Mouse (Mus musculus): ENCODE results near the gene Nudt4. TPM values are rescaled to one million over a fixed set of nuclear protein-coding genes. Genes with fewer than 3 reads are reported as not detected.

The Nudt4 gene
- polyA plus RNA-seq, 1 experiment: 15.9 TPM

DNA sequence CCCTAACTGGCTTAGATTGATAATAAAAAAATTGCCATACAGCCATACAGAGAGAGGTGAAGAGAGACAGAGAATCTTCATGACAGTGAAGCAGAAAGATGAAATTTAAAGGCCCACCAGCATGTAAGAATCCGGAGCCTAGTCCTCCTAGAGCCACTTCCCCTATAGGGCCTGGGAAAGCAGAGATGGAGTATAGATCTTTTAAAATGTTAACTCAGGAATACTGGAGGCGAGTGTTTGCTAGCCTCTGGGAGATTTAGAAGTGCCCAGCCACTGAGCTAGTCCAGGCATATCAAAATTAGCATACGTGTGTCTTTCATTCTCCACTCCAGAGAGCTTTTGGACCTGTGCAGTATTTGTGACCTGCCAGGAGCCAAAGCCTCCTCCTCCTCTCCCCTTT, 54.7 kb downstream of the Nudt4 start:
- no peak for DNase-seq
- no peak overlapping the region for H3K27ac ChIP-seq (ENCODE audit: control insufficient read depth, insufficient read depth, low read length)
- no peak for TF ChIP-seq POLR2A (IDR thresholded peaks at IDR 0.05; ENCODE audit: control insufficient read depth, extremely low read depth, insufficient read depth, low read length, poor library complexity)
- no peak for TF ChIP-seq CTCF (IDR thresholded peaks at IDR 0.05; ENCODE audit: borderline replicate concordance, control insufficient read depth, extremely low read depth, insufficient read depth, low read length, poor library complexity)
- no peaks in the 10 kb centered on the region for H3K27me3 ChIP-seq (ENCODE audit: control insufficient read depth, insufficient read depth, low read length)
- WGBS: 85% methylated on average over 3 of the region's 3 CpGs
- peaks cover 5% of the 10 kb centered on the region for H3K4me1 ChIP-seq (replicated peaks; ENCODE audit: control insufficient read depth, insufficient read depth, low read length)
- H3K36me3 ChIP-seq (ENCODE audit: control insufficient read depth, insufficient read depth, low read length): no peaks in the 10 kb centered on the region
- H3K4me3 ChIP-seq (ENCODE audit: control insufficient read depth, insufficient read depth, low read length): no peak overlapping the region

DNA sequence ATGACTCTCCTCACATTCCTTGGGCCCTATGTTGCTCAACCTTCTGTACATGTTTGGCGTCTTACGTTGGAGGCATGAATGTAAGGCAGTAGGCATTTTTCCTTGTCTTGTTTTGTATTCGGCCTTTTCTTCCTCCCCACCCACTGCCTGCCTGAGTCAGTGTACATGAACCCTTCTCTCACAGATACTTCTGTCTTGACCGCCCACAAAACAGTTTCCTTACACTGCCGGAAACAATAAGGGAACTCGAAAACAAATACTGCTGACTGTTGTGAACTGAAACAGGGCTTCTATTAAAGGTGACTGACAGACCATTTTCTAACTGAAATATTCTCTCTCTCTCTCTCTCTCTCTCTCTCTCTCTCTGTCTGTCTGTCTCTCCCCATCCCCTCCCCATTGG, 55.2 kb downstream of the Nudt4 start:
- TF ChIP-seq POLR2A (IDR thresholded peaks at IDR 0.05; ENCODE audit: control insufficient read depth, extremely low read depth, insufficient read depth, low read length, poor library complexity): no peak
- H3K4me1 ChIP-seq (replicated peaks; ENCODE audit: control insufficient read depth, insufficient read depth, low read length): peaks cover under 1% of the 10 kb centered on the region; the same call in 1 of the 2 replicates
- H3K4me3 ChIP-seq (ENCODE audit: control insufficient read depth, insufficient read depth, low read length): no peak overlapping the region
- no peaks in the 10 kb centered on the region for H3K36me3 ChIP-seq (ENCODE audit: control insufficient read depth, insufficient read depth, low read length)
- no peak overlapping the region for H3K27ac ChIP-seq (ENCODE audit: control insufficient read depth, insufficient read depth, low read length)
- WGBS: 54% methylated on average over 6 of the region's 6 CpGs
- no peak for DNase-seq
- H3K27me3 ChIP-seq (ENCODE audit: control insufficient read depth, insufficient read depth, low read length): no peaks in the 10 kb centered on the region

DNA sequence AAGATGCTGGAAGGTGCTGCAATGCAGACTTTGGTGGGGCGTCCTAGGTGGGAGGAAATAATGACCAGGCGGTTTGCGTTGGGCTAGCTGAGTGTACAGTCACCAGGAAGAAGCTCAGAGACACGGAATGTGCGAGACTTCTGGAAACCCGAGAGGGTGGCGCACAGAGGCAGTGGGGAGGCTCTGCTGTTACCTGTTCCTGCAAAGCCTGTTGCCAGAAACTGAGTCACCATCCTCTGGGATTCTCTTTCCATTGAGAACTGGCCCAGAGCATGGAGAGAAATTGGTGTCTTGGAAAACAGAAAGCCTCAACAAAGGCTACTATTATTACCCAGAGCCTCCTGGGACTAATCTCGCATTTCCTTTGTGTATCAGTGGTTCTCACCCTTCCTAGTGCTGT, 55.8 kb downstream of the Nudt4 start:
- no peak for DNase-seq
- TF ChIP-seq CTCF (IDR thresholded peaks at IDR 0.05; ENCODE audit: borderline replicate concordance, control insufficient read depth, extremely low read depth, insufficient read depth, low read length, poor library complexity) (no peak), POLR2A (IDR thresholded peaks at IDR 0.05; ENCODE audit: control insufficient read depth, extremely low read depth, insufficient read depth, low read length, poor library complexity) (no peak)
- WGBS: 97% methylated on average over 8 of the region's 8 CpGs
- H3K27me3 ChIP-seq (ENCODE audit: control insufficient read depth, insufficient read depth, low read length): no peaks in the 10 kb centered on the region
- no peaks in the 10 kb centered on the region for H3K4me1 ChIP-seq (replicated peaks; ENCODE audit: control insufficient read depth, insufficient read depth, low read length)
- H3K27ac ChIP-seq (ENCODE audit: control insufficient read depth, insufficient read depth, low read length): no peak overlapping the region
- no peak overlapping the region for H3K4me3 ChIP-seq (ENCODE audit: control insufficient read depth, insufficient read depth, low read length)
- H3K36me3 ChIP-seq (ENCODE audit: control insufficient read depth, insufficient read depth, low read length): no peaks in the 10 kb centered on the region

DNA sequence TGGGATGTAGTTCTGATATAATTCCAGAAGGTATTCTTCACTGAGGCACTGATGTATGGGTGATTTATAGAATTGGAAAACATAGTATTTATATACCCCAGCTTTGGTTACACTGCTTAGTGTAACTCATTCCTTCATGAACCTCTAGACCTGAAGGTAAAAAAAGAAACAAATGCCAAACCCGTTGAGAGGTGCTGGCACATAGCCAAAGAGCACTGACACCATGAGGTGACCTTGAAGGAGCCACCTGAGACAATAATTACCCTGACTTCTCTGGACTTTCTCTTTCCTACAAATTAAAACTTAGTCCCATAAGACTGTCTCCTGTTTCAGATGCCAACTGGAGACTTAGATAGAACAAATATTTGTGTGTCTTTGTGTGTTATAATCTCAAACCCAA, 59.6 kb downstream of the Nudt4 start:
- no peaks in the 10 kb centered on the region for H3K27me3 ChIP-seq (ENCODE audit: control insufficient read depth, insufficient read depth, low read length)
- TF ChIP-seq POLR2A (IDR thresholded peaks at IDR 0.05; ENCODE audit: control insufficient read depth, extremely low read depth, insufficient read depth, low read length, poor library complexity): no peak
- TF ChIP-seq CTCF (IDR thresholded peaks at IDR 0.05; ENCODE audit: borderline replicate concordance, control insufficient read depth, extremely low read depth, insufficient read depth, low read length, poor library complexity): no peak
- H3K27ac ChIP-seq (ENCODE audit: control insufficient read depth, insufficient read depth, low read length): no peak overlapping the region
- H3K4me3 ChIP-seq (ENCODE audit: control insufficient read depth, insufficient read depth, low read length): no peak overlapping the region
- peaks cover 2% of the 10 kb centered on the region; the same call in 1 of the 2 replicates for H3K4me1 ChIP-seq (replicated peaks; ENCODE audit: control insufficient read depth, insufficient read depth, low read length)
- no peaks in the 10 kb centered on the region for H3K36me3 ChIP-seq (ENCODE audit: control insufficient read depth, insufficient read depth, low read length)
- 11% methylated on average over 1 of the region's 1 CpGs for WGBS
- no peak for DNase-seq

DNA sequence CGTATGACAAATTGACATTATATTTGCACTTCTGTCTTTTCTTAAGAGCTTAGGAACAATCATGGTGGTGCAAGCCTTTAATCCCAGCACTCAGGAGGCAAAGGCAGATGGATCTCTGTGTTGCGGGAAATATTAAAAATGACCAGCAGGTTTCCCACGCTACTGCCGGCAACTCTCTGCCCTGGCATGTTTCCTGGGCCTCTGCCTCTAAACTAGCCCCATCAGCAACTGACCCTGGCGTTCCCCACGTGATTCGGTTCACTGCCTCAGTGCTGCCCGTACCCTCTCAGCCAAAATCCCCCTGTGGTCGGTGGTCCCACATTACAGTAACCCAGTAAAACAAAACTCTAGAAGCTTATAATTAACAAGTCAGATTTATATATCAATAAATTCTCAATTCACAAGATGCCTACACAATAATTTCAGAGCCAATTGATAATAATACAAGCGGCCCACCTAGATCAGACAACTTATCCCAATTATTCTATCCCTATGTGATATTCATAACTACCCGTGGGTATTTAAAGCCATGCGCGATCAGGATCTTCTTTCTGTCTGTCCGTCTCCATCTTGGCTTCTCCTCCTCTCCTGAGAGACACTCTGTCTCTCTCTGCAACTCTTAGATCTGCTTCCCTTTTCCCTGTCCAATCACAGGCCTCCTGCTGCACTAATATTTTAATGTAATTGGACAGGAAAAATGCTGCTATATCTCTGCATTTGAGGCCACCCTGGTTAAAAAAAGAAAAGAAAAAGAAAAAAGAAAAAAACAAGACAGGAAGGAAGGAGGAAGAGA, 60.3 kb downstream of the Nudt4 start:
- H3K27ac ChIP-seq (ENCODE audit: control insufficient read depth, insufficient read depth, low read length): no peak overlapping the region
- WGBS: 96% methylated on average over 14 of the region's 14 CpGs
- H3K27me3 ChIP-seq (ENCODE audit: control insufficient read depth, insufficient read depth, low read length): no peaks in the 10 kb centered on the region
- H3K36me3 ChIP-seq (ENCODE audit: control insufficient read depth, insufficient read depth, low read length): no peaks in the 10 kb centered on the region
- no peak overlapping the region for H3K4me3 ChIP-seq (ENCODE audit: control insufficient read depth, insufficient read depth, low read length)
- no peak for DNase-seq
- TF ChIP-seq CTCF (IDR thresholded peaks at IDR 0.05; ENCODE audit: borderline replicate concordance, control insufficient read depth, extremely low read depth, insufficient read depth, low read length, poor library complexity): no peak
- H3K4me1 ChIP-seq (replicated peaks; ENCODE audit: control insufficient read depth, insufficient read depth, low read length): peaks cover 2% of the 10 kb centered on the region; the same call in 1 of the 2 replicates

DNA sequence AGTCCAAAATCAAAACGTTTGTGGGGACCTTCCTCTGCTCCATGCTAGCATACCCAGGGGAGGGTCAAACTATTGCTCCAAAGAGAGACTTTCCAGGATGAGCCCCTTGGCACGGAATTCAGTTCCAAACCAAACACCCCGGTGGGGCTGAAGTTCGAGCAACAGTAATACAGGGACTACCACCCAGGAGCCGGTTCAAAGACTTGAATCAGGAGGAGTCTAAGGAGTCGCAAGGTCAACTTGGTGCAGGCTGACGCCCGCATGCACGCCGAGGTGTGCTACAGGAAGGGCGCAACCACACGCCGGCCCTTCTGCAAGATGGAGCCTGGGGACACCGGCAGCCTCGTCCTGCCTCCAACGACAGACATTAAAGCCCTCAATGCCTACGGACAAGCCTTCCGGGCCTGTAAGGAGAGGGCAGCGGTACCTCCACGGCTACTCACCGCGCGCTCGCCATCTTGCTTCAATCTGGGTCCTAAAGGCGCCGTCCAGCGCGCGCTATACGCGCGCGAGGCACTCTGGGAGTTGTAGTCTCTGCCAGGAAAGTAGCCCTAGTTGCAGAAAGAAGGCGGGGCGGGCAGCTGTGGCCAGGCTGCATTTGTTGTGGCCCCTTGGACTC, 62.4 kb downstream of the Nudt4 start, which contains the start of gene Mrpl42:
Mrpl42 (minus strand) TSS at position 478 of the 619 bp plus-strand sequence.
- H3K27ac ChIP-seq (ENCODE audit: control insufficient read depth, insufficient read depth, low read length): peak within 1 kb of the TSS; percentile 26; the same call in 1 of the 2 replicates
- DNase-seq: peak; percentile 81
- 0 out of 2 replicates have a peak, but pooled peaks have one; percentile 60 for TF ChIP-seq CTCF (IDR thresholded peaks at IDR 0.05; ENCODE audit: borderline replicate concordance, control insufficient read depth, extremely low read depth, insufficient read depth, low read length, poor library complexity)
- TF ChIP-seq POLR2A (IDR thresholded peaks at IDR 0.05; ENCODE audit: control insufficient read depth, extremely low read depth, insufficient read depth, low read length, poor library complexity): peak; percentile 66; the same call in 1 of the 2 replicates
- no peaks in the 10 kb centered on the region for H3K27me3 ChIP-seq (ENCODE audit: control insufficient read depth, insufficient read depth, low read length)
- H3K36me3 ChIP-seq (ENCODE audit: control insufficient read depth, insufficient read depth, low read length): no peaks in the 10 kb centered on the region
- WGBS: under 1% methylated on average over 35 of the region's 35 CpGs
- H3K4me3 ChIP-seq (ENCODE audit: control insufficient read depth, insufficient read depth, low read length): peak within 1 kb of the TSS; percentile 94
- H3K4me1 ChIP-seq (replicated peaks; ENCODE audit: control insufficient read depth, insufficient read depth, low read length): peaks cover 2% of the 10 kb centered on the region; the same call in 1 of the 2 replicates

All from thymus, adult 2 months (tissue).